Mouse (Mus musculus): ENCODE results near the gene Gm21904. TPM values are rescaled to one million over a fixed set of nuclear protein-coding genes. Genes with fewer than 3 reads are reported as not detected.
"Not testable (repeated sequence)": the region's sequence is repeated elsewhere in the genome, so short reads cannot be mapped to it uniquely, and the experiment has no call there.

The Gm21904 gene
- total RNA-seq (2012; rRNA removed) (not detected in 2 replicates), total RNA-seq (2014; rRNA removed) (not detected in 2 replicates), polyA plus RNA-seq (2012; ENCODE audit: insufficient read length, low read depth) (not detected in 2 replicates)

- H3K27me3 ChIP-seq (replicated peaks); H3K9ac ChIP-seq (ENCODE audit: insufficient read depth, low read depth); H3K4me3 ChIP-seq (replicated peaks in 1 of 3; ENCODE audit: low read depth in 2 of 3, low read length in 2 of 3, poor library complexity in 1 of 3); in situ Hi-C loops (cut with MboI; ENCODE audit: low pct_ligation_motif_present, low pct_unique_long_range_greater_than_20kb, low sequenced_read_pairs); DNase-seq (ENCODE audit: extremely low read depth); H3K4me2 ChIP-seq (ENCODE audit: insufficient read depth, low read depth, poor library complexity, severe bottlenecking); H3K79me2 ChIP-seq (replicated peaks; ENCODE audit: control insufficient read depth, extremely low read depth, insufficient read depth, poor library complexity, severe bottlenecking); H3K9me3 ChIP-seq (replicated peaks; ENCODE audit: low read length); H3K27ac ChIP-seq (ENCODE audit: insufficient read depth, low read depth); dilution Hi-C loops (cut with MboI; ENCODE audit: extremely low pct_ligation_motif_present, extremely low pct_unique_long_range_greater_than_20kb, low sequenced_read_pairs); H3K4me1 ChIP-seq (ENCODE audit: control insufficient read depth in 1 of 2, insufficient read depth in 2 of 2); H3K36me3 ChIP-seq (replicated peaks in 1 of 2; ENCODE audit: control insufficient read depth in 1 of 2, insufficient read depth in 1 of 2, low read length in 1 of 2): not testable (repeated sequence)
These were observed at the start of gene Gm21904 for GRCm38 (mm10) chrY:17846166-17846565. TSS of gene Gm21904 (minus strand) at chrY:17846266.

- H3K4me2 ChIP-seq (ENCODE audit: insufficient read depth, low read depth, poor library complexity, severe bottlenecking); DNase-seq (ENCODE audit: extremely low read depth); H3K27me3 ChIP-seq (replicated peaks); H3K4me3 ChIP-seq (replicated peaks in 1 of 3; ENCODE audit: low read depth in 2 of 3, low read length in 2 of 3, poor library complexity in 1 of 3); H3K36me3 ChIP-seq (replicated peaks in 1 of 2; ENCODE audit: control insufficient read depth in 1 of 2, insufficient read depth in 1 of 2, low read length in 1 of 2); H3K9ac ChIP-seq (ENCODE audit: insufficient read depth, low read depth); H3K79me2 ChIP-seq (replicated peaks; ENCODE audit: control insufficient read depth, extremely low read depth, insufficient read depth, poor library complexity, severe bottlenecking); in situ Hi-C loops (cut with MboI; ENCODE audit: low pct_ligation_motif_present, low pct_unique_long_range_greater_than_20kb, low sequenced_read_pairs); H3K9me3 ChIP-seq (replicated peaks; ENCODE audit: low read length); H3K4me1 ChIP-seq (ENCODE audit: control insufficient read depth in 1 of 2, insufficient read depth in 2 of 2); dilution Hi-C loops (cut with MboI; ENCODE audit: extremely low pct_ligation_motif_present, extremely low pct_unique_long_range_greater_than_20kb, low sequenced_read_pairs); H3K27ac ChIP-seq (ENCODE audit: insufficient read depth, low read depth): not testable (repeated sequence)
These were observed 28.4 kb upstream of the Gm21904 start, which contains the start of the genes Gm20772 and Gm20831 for GRCm38 (mm10) chrY:17874441-17874840. TSS of gene Gm20772 (plus strand) at chrY:17874741. TSS of gene Gm20831 (plus strand) at chrY:17874741.

Other genes with a start within 250 kb of the Gm21904 start
- not detected in 2 replicates for gene Gm20772, start 28.5 kb upstream of the Gm21904 start, total RNA-seq (2012; rRNA removed)
- not detected in 2 replicates for gene Gm20772, start 28.5 kb upstream of the Gm21904 start, total RNA-seq (2014; rRNA removed)
- not detected in 2 replicates for gene Gm20772, start 28.5 kb upstream of the Gm21904 start, polyA plus RNA-seq (2012; ENCODE audit: insufficient read length, low read depth)
- gene Gm20831, start 28.5 kb upstream of the Gm21904 start, total RNA-seq (2012; rRNA removed), result not detected in 2 replicates
- not detected in 2 replicates for gene Gm20831, start 28.5 kb upstream of the Gm21904 start, total RNA-seq (2014; rRNA removed)
- not detected in 2 replicates for gene Gm20831, start 28.5 kb upstream of the Gm21904 start, polyA plus RNA-seq (2012; ENCODE audit: insufficient read length, low read depth)
- gene Srsy, start 91.1 kb upstream of the Gm21904 start, total RNA-seq (2012; rRNA removed), result not detected in 2 replicates
- gene Srsy, start 91.1 kb upstream of the Gm21904 start, total RNA-seq (2014; rRNA removed), result not detected in 2 replicates
- not detected in 2 replicates for gene Srsy, start 91.1 kb upstream of the Gm21904 start, polyA plus RNA-seq (2012; ENCODE audit: insufficient read length, low read depth)
- not detected in 2 replicates for gene Gm21764, start 215.5 kb upstream of the Gm21904 start, total RNA-seq (2012; rRNA removed)
- not detected in 2 replicates for gene Gm21764, start 215.5 kb upstream of the Gm21904 start, total RNA-seq (2014; rRNA removed)
- not detected in 2 replicates for gene Gm21764, start 215.5 kb upstream of the Gm21904 start, polyA plus RNA-seq (2012; ENCODE audit: insufficient read length, low read depth)
- not detected in 2 replicates for gene Ssty1, start 242.8 kb upstream of the Gm21904 start, total RNA-seq (2012; rRNA removed)
- not detected in 2 replicates for gene Ssty1, start 242.8 kb upstream of the Gm21904 start, total RNA-seq (2014; rRNA removed)
- not detected in 2 replicates for gene Ssty1, start 242.8 kb upstream of the Gm21904 start, polyA plus RNA-seq (2012; ENCODE audit: insufficient read length, low read depth)

Data from CH12.LX (cell line).